Mouse (Mus musculus) heart, adult 2 months (tissue): ENCODE results near the gene Olfr1442. TPM values are rescaled to one million over a fixed set of nuclear protein-coding genes. Genes with fewer than 3 reads are reported as not detected.

Source experiments
- DNase-seq, 2 experiments: peaks; one replicate each; pipeline ENCODE4 v3.0.0; 2021
- H3K27ac ChIP-seq: fragments of 200-600 bp; 2 replicates; pipeline ENCODE4 v1.8.1; 2022
- H3K27me3 ChIP-seq: fragments of 200-500 bp; 2 replicates; pipeline ENCODE4 v1.6.1; 2012; ENCODE audit warnings: mild to moderate bottlenecking, low read length, inconsistent platforms, mixed read lengths; ENCODE audit not compliant: control insufficient read depth, insufficient read depth
- H3K36me3 ChIP-seq: fragments of 200-500 bp; 2 replicates; pipeline ENCODE4 v1.6.1; 2012; ENCODE audit warnings: low read length, inconsistent platforms; ENCODE audit not compliant: control insufficient read depth, insufficient read depth
- H3K4me1 ChIP-seq: fragments of 200-500 bp; 2 replicates; pipeline ENCODE4 v1.6.1; 2011; ENCODE audit warnings: low read length; ENCODE audit not compliant: control insufficient read depth, insufficient read depth
- H3K4me3 ChIP-seq: fragments of 200-600 bp; 2 replicates; pipeline ENCODE4 v1.8.1; 2022
- H3K79me2 ChIP-seq: fragments of 200-500 bp; replicated peaks from 2 replicates; pipeline ENCODE4 v1.6.1; 2012; ENCODE audit warnings: mild to moderate bottlenecking, inconsistent platforms, low read length, moderate library complexity, mixed read lengths; ENCODE audit not compliant: control insufficient read depth, insufficient read depth
- H3K9ac ChIP-seq: fragments of 200-500 bp; 2 replicates; pipeline ENCODE4 v1.6.1; 2012; ENCODE audit warnings: low read depth, mild to moderate bottlenecking, control low read depth, inconsistent platforms, low read length, mixed read lengths
- CTCF ChIP-seq: fragments of 200-600 bp; IDR thresholded peaks from 2 replicates; pipeline ENCODE4 v1.8.1; 2022; ENCODE audit warnings: antibody characterized with exemption, mild to moderate bottlenecking, moderate library complexity
- EP300 ChIP-seq: fragments of 200-500 bp; IDR thresholded peaks from 2 replicates; pipeline ENCODE4 v1.6.1; 2011; ENCODE audit warnings: low read depth, low read length, control low read depth; ENCODE audit not compliant: insufficient read depth
- POLR2A ChIP-seq: fragments of 200-500 bp; IDR thresholded peaks from 2 replicates; pipeline ENCODE4 v1.6.1; 2011; ENCODE audit warnings: mild to moderate bottlenecking, low read depth, low read length, control low read depth; ENCODE audit not compliant: insufficient read depth
- WGBS: fragments of 180-500 bp; shearing (Covaris S2); methylation state at CpG from one replicate; pipeline ENCODE4 v1.1.7; 2018; 5-methylcytosine and 5-hydroxymethylcytosine counted together
- intact Hi-C: fragments of 180-260 bp; cut with DNase I; formaldehyde crosslinking; loops from one replicate; pipeline ENCODE4 v1.15.1; 2025
- long read RNA-seq: library from polyadenylated mRNA; stranded (forward); transcript quantifications from one replicate; pipeline ENCODE4 v2.0.0, GENCODE M21; 2021
- polyA plus RNA-seq: library from polyadenylated mRNA; depleted of rRNA; stranded (reverse); fragments of >200 nt; gene quantifications from 2 replicates; pipeline ENCODE4 v1.2.3, GENCODE M21; 2012; rRNA removed
- total RNA-seq, 2 experiments: library from RNA; stranded (reverse); gene quantifications; 2 replicates each; pipeline ENCODE4 v1.2.3; 2021

Gene Olfr1442
- total RNA-seq: not detected
- not detected in 2 replicates for polyA plus RNA-seq
- long read RNA-seq: 0 reads

DNA sequence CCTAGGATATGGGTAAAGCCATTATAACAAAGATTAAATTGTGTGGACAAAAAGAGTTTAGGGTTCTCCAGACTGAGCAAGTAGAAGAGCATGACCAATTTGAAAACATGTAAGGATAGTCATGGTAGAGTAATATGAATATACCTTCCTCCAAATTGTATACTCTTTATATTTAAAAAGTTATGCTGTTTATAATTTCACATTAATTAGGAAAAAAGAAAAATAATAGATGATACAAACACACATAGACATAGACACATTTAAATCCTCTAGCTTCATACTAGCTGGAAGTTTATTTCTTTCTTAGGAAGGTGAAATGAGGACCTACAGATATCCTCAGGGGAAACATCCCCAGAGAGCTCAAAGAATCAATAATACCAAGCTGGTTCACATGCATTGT is at the start of gene Olfr1442:
Gene Olfr1442, plus strand, starts transcription at position 301 of the 400 bp plus-strand sequence.
- no peak for TF ChIP-seq POLR2A
- TF ChIP-seq CTCF: no peak
- TF ChIP-seq EP300: no peak

DNA sequence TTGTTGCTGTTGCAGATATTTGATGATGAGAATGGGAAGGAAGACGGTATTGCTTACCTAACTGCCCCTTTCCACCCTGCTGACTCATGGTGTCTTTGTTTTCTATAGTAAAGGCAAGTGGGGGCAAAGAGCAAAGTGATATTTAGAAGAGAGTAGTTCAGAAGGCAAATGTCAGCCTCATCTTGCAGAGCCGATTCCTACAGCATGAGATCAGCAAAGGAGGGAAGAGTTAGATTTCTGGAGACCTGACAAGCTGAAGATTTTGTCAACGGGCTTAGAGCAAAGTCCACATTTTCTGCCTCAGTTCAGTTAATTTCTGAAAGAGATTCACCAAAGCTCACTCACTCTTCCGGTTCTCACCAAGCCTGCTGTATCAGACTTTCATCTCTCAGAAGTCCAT is 37.1 kb upstream of the Olfr1442 start, which contains the start of gene Glyat:
Gene Glyat, plus strand, starts transcription at position 133 of the 400 bp plus-strand sequence.
- Histone ChIP-seq H3K9ac (no peak within 1 kb of the TSS), H3K27me3 (no peaks in the 10 kb centered on the region), H3K4me3 (no peak within 1 kb of the TSS), H3K79me2 (no peaks in the 10 kb centered on the region), H3K4me1 (no peaks in the 10 kb centered on the region), H3K36me3 (no peaks in the 10 kb centered on the region), H3K27ac (no peak within 1 kb of the TSS)
- no peak for TF ChIP-seq EP300
- TF ChIP-seq CTCF: no peak
- no peak for TF ChIP-seq POLR2A
- intact Hi-C loops: no loop called here
- DNase-seq: no peak
- WGBS: 54% methylated on average over 4 of the region's 4 CpGs

More for the DNA sequence above, at the start of gene Olfr1442:
- H3K9ac ChIP-seq: no peak within 1 kb of the TSS
- no peaks in the 10 kb centered on the region for H3K79me2 ChIP-seq
- H3K27me3 ChIP-seq: no peaks in the 10 kb centered on the region
- no peaks in the 10 kb centered on the region for H3K4me1 ChIP-seq
- H3K36me3 ChIP-seq: no peaks in the 10 kb centered on the region
- H3K27ac ChIP-seq: no peak within 1 kb of the TSS
- intact Hi-C loops: no loop called here
- H3K4me3 ChIP-seq: no peak within 1 kb of the TSS
- DNase-seq: no peak

DNA sequence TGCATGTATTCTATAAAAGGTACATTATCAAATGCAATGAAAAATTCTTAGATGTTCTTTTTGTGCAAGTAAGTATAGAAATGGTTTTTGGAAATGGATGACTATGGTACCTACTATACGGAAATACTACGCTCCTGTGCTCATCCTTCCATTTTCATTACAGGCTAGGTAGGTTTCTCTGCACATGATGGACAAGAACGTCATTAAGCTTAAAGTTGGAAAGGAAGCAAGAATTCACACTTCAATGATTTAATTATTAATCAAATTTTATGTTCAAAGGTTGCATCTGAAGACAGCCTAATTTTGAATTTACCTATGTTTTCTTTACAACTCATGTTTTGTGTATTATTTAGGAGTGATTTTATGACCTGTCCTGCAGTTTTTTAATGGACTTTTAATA is 36.0 kb upstream of the Olfr1442 start:
- DNase-seq: no peak
- intact Hi-C loops: no loop called here
- Histone ChIP-seq H3K27ac (no peak overlapping the region), H3K27me3 (no peaks in the 10 kb centered on the region), H3K4me3 (no peak overlapping the region), H3K36me3 (no peaks in the 10 kb centered on the region), H3K79me2 (no peaks in the 10 kb centered on the region), H3K9ac (no peak overlapping the region), H3K4me1 (no peaks in the 10 kb centered on the region)
- WGBS: 81% methylated on average over 3 of the region's 3 CpGs
- no peak for TF ChIP-seq EP300

DNA sequence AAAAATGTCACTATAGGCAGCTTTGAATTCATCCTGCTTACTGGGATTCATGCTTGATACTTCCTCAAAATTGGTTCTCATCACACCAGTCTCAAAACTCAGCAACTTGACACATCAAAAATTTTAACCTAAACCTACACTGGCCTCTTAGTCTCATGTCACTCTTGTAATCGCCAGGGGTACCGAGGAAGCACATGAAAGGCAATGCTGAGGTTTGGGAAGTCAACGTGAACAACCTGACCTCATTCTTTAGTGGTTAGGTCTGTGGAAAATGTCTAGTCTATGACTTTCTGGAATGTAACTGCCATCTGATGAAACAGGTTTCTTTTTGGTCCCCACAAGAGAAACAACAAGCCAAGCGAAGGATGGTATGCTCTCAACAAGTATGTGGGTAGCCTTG is 35.3 kb upstream of the Olfr1442 start:
- H3K27ac ChIP-seq: no peak overlapping the region
- no peak for TF ChIP-seq EP300
- no peak for TF ChIP-seq POLR2A
- TF ChIP-seq CTCF: no peak
- H3K4me1 ChIP-seq: no peaks in the 10 kb centered on the region
- H3K9ac ChIP-seq: no peak overlapping the region
- H3K36me3 ChIP-seq: no peaks in the 10 kb centered on the region
- H3K27me3 ChIP-seq: no peaks in the 10 kb centered on the region
- no peaks in the 10 kb centered on the region for H3K79me2 ChIP-seq
- 82% methylated on average over 4 of the region's 4 CpGs for WGBS
- no peak for DNase-seq
- intact Hi-C loops: no loop called here
- H3K4me3 ChIP-seq: no peak overlapping the region

DNA sequence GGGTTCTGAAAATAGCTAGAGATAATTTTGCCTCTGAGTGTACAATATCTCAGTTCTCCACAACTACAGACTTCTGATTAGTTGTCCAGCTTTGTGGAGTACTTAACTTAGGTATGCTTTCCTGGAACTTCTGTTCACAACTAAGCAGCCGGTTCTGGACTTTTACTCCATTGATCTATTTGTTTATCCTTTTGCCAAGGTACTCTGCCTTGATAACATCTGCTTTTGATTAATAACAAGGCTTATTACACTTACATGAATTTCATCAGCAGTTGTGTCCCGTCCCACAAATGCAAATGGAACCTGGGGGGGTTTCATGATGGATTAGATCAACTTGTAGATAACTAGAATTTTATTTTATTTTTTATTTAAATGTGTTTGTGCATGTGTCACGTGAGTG is 33.4 kb upstream of the Olfr1442 start:
- no peaks in the 10 kb centered on the region for H3K36me3 ChIP-seq
- no peak overlapping the region for H3K27ac ChIP-seq
- DNase-seq: no peak
- TF ChIP-seq CTCF: no peak
- no peak for TF ChIP-seq POLR2A
- no peak for TF ChIP-seq EP300
- H3K4me1 ChIP-seq: no peaks in the 10 kb centered on the region
- no peak overlapping the region for H3K4me3 ChIP-seq
- intact Hi-C loops: no loop called here
- no peaks in the 10 kb centered on the region for H3K79me2 ChIP-seq
- no peaks in the 10 kb centered on the region for H3K27me3 ChIP-seq
- H3K9ac ChIP-seq: no peak overlapping the region
- WGBS: 58% methylated on average over 3 of the region's 3 CpGs

DNA sequence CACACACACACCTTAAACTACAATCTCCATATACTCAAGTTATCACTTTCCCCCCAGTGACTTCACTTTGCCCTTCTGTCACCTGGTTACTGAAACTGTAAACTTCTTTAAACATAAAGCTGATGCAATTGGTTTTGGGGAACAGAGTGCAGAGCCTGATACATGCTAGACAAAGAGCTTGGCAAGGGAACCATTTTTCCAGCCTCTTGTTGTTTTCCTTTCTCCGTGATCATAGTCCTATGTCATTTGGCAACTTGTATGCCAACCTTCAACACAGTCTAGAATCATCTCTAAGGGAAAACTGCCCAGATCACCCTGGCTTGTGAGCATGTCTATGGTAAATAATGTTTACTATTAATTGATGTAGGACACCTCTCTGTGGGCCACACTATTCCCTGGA is 32.2 kb upstream of the Olfr1442 start:
- no peak for TF ChIP-seq POLR2A
- no peak for TF ChIP-seq CTCF
- no peak for DNase-seq
- Histone ChIP-seq H3K4me1 (no peaks in the 10 kb centered on the region), H3K9ac (no peak overlapping the region), H3K27me3 (no peaks in the 10 kb centered on the region), H3K27ac (no peak overlapping the region), H3K36me3 (no peaks in the 10 kb centered on the region), H3K79me2 (no peaks in the 10 kb centered on the region), H3K4me3 (no peak overlapping the region)
- intact Hi-C loops: no loop called here
- WGBS: 45% methylated on average over 1 of the region's 1 CpGs
